Mouse (Mus musculus) ES-E14 (cell line): ENCODE data around the gene Fbxl18. TPM values are rescaled to one million over a fixed set of nuclear protein-coding genes. Genes with fewer than 3 reads are reported as not detected.

Experiments used
- DNase-seq: peaks from one replicate; pipeline ENCODE4 v3.0.0-alpha.2; 2013; ENCODE audit warnings: low read depth, low spot score
- H3K27ac ChIP-seq: 2 replicates; pipeline ENCODE4 v1.5.1; 2012; ENCODE audit warnings: low read depth, mild to moderate bottlenecking, low read length, moderate library complexity, mixed read lengths; ENCODE audit not compliant: poor library complexity, insufficient read depth, severe bottlenecking
- H3K36me3 ChIP-seq: 2 replicates; pipeline ENCODE4 v1.6.1; 2012; ENCODE audit warnings: mild to moderate bottlenecking, low read length, moderate library complexity, mixed read lengths; ENCODE audit not compliant: control insufficient read depth, poor library complexity, insufficient read depth, severe bottlenecking
- H3K4me1 ChIP-seq, 2 experiments: fragments of 150-350 bp in 1 of 2; sonication (generic) in 1 of 2; 2 replicates each; pipeline ENCODE4 v1.6.1; 2012; ENCODE audit warnings: low read length in 2 of 2, mild to moderate bottlenecking in 1 of 2, mixed read lengths in 1 of 2; ENCODE audit not compliant: control insufficient read depth in 2 of 2, insufficient read depth in 2 of 2, poor library complexity in 1 of 2
- H3K4me3 ChIP-seq, 2 experiments: fragments of 150-350 bp in 1 of 2; sonication (generic) in 1 of 2; 2 replicates each; pipeline ENCODE4 v1.5.1; 2012; ENCODE audit warnings: low read length in 2 of 2, low read depth in 1 of 2, mild to moderate bottlenecking in 1 of 2, mixed read lengths in 1 of 2; ENCODE audit not compliant: insufficient read depth in 1 of 2, poor library complexity in 1 of 2, severe bottlenecking in 1 of 2
- H3K9ac ChIP-seq: 2 replicates; pipeline ENCODE4 v1.6.1; 2012; ENCODE audit warnings: low read depth, mild to moderate bottlenecking, low read length, mixed read lengths; ENCODE audit not compliant: poor library complexity, insufficient read depth, severe bottlenecking
- H3K9me3 ChIP-seq: fragments of 150-350 bp; sonication (generic); 2 replicates; pipeline ENCODE4 v1.6.1; 2012; ENCODE audit warnings: low read depth, mild to moderate bottlenecking, low read length; ENCODE audit not compliant: control insufficient read depth, insufficient read depth
- CHD2 ChIP-seq: IDR thresholded peaks from 2 replicates; pipeline ENCODE4 v1.6.1; 2014; ENCODE audit warnings: mild to moderate bottlenecking, low read depth, low read length, inconsistent platforms
- HCFC1 ChIP-seq: IDR thresholded peaks from 2 replicates; pipeline ENCODE4 v1.6.1; 2012; ENCODE audit warnings: low read length, inconsistent platforms, borderline replicate concordance; ENCODE audit not compliant: insufficient read depth
- MAFK ChIP-seq: IDR thresholded peaks from 2 replicates; pipeline ENCODE4 v1.6.1; 2014; ENCODE audit warnings: mild to moderate bottlenecking, low read depth, low read length, inconsistent platforms; ENCODE audit not compliant: insufficient read depth
- ZC3H11A ChIP-seq: IDR thresholded peaks from 2 replicates; pipeline ENCODE4 v1.6.1; 2012; ENCODE audit warnings: low read depth, mild to moderate bottlenecking, inconsistent platforms, low read length, borderline replicate concordance
- ZNF384 ChIP-seq: IDR thresholded peaks from 2 replicates; pipeline ENCODE4 v1.6.1; 2012; ENCODE audit warnings: low read depth, low read length, inconsistent platforms
- in situ Hi-C, 2 experiments: fragments of 600-800 bp; cut with MboI; formaldehyde crosslinking; loops; one replicate each; pipeline ENCODE4 v1.15.1; 2025; ENCODE audit warnings: low sequenced_read_pairs in 2 of 2, inconsistent platforms in 1 of 2; ENCODE audit not compliant: unreplicated experiment in 2 of 2
- total RNA-seq: library from RNA; depleted of rRNA; stranded (reverse); fragments of 300-350 nt; gene quantifications from 2 replicates; pipeline ENCODE4 v1.2.3, GENCODE M21; 2012

Gene Fbxl18
- total RNA-seq, 1 experiment = 20.1 TPM

GRCm38 (mm10) chr5:142929400-142929752, 34.2 kb upstream of the Fbxl18 start:
- in situ Hi-C loops = no loop called here
- Histone ChIP-seq H3K9ac (peak overlapping the region; percentile 69), H3K4me1 (peaks cover 3 to 35% of the 10 kb centered on the region in 2 experiments; a peak in 2 of 4 replicates), H3K27ac (peak overlapping the region; percentile 32), H3K36me3 (no peaks in the 10 kb centered on the region), H3K9me3 (no peaks in the 10 kb centered on the region), H3K4me3 (peak overlapping the region; percentile 60 to 64)
- TF ChIP-seq MAFK (no peak), ZNF384 (no peak), HCFC1 (no peak)
- DNase-seq = no peak

GRCm38 (mm10) chr5:142928749-142929399, 33.7 kb upstream of the Fbxl18 start:
- Histone ChIP-seq H3K9ac (peak overlapping the region; percentile 69), H3K27ac (peak overlapping the region; percentile 32), H3K4me3 (peak overlapping the region; percentile 60 to 64), H3K36me3 (no peaks in the 10 kb centered on the region), H3K9me3 (no peaks in the 10 kb centered on the region), H3K4me1 (peaks cover 3 to 35% of the 10 kb centered on the region in 2 experiments; a peak in 2 of 4 replicates)
- in situ Hi-C loops = no loop called here
- no peak for DNase-seq
- TF ChIP-seq CHD2 = no peak
- TF ChIP-seq ZC3H11A = no peak
- no peak for TF ChIP-seq MAFK
- TF ChIP-seq ZNF384 = no peak
- no peak for TF ChIP-seq HCFC1

- Histone ChIP-seq H3K36me3 (no peaks in the 10 kb centered on the region), H3K9ac (no peak overlapping the region), H3K4me1 (peaks cover 3 to 35% of the 10 kb centered on the region in 2 experiments; a peak in 2 of 4 replicates), H3K9me3 (no peaks in the 10 kb centered on the region), H3K4me3 (no peak overlapping the region), H3K27ac (peak overlapping the region; percentile 26; the same call in 1 of the 2 replicates)
- TF ChIP-seq MAFK = no peak
- no peak for TF ChIP-seq ZC3H11A
- no peak for TF ChIP-seq HCFC1
- no peak for TF ChIP-seq ZNF384
- TF ChIP-seq CHD2 = no peak
- no peak for DNase-seq
- in situ Hi-C loops = no loop called here
Observed at GRCm38 (mm10) chr5:142927341-142927930, 32.2 kb upstream of the Fbxl18 start.

GRCm38 (mm10) chr5:142926940-142927228, 31.7 kb upstream of the Fbxl18 start:
- TF ChIP-seq ZNF384 (no peak), MAFK (no peak), CHD2 (no peak), ZC3H11A (no peak), HCFC1 (no peak)
- peak overlapping the region; percentile 26; the same call in 1 of the 2 replicates for H3K27ac ChIP-seq
- no peak overlapping the region for H3K9ac ChIP-seq
- DNase-seq = no peak
- H3K9me3 ChIP-seq = no peaks in the 10 kb centered on the region
- H3K4me3 ChIP-seq = no peak overlapping the region
- no peaks in the 10 kb centered on the region for H3K36me3 ChIP-seq
- in situ Hi-C loops = no loop called here
- peaks cover 3 to 40% of the 10 kb centered on the region in 2 experiments; a peak in 2 of 4 replicates for H3K4me1 ChIP-seq
